Mouse (Mus musculus): ENCODE measurements around the gene Gpalpp1.
A peak's percentile ranks its signal among the peaks of the same experiment; 100 is the strongest.

Gene Gpalpp1

DNA sequence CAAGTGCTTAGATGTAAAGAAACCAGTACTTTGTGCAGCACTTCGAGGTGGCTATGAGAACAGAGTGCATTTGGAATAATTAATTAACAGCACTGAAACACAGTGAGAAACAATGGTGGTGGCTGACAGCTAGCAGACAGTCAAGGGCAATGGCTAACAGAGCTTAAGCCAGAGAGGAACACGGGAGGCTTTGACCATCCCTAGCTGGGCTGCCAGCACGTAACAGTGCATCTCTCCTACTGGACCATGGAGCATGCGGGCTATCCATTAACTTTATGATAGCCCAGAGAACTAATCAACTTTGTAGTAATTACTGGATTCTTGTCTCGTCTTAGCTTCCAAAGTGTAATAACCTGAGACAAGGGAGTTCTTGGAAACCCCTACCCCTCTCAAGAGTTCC lies 12.7 kb downstream of the Gpalpp1 start:
- no peak for DNase-seq

DNA sequence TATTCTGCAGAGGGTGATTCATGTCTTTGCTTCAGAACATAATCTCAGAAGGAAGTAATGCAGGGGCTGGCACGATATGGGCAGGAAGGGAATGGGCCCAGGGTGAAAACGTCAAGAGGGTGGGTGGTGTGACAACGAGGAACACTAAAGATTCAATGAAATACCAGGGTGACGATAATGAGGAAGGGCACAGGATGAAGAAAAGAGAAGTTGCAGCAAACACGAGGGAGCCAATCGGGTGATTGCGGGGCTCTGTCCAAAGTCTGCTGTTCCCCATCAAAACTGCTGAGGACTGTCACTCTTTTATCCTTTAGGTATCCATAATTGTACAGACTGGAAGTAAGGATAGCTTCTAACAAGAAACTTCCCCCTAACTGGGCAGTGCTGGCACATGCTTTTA lies 13.3 kb downstream of the Gpalpp1 start:
- DNase-seq = no peak

DNA sequence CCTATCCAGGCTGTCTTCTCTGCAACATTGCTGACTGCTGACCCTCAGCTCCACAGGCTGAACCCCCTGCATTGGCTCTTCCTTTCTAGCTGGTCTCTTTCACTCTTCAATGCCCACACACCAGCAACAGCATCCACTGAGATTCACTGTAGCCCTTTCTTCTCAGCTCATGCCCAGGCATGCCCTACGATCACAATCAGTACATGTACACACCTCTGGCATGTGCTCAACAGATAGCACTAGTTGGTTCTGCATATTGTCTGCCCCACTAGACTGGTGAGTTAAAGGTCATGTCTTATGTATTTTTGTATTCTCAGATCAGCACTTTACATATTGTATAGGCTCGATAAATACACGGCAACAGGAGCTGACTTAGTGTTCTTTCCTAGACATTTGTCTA lies 26.4 kb downstream of the Gpalpp1 start:
- DNase-seq = no peak

DNA sequence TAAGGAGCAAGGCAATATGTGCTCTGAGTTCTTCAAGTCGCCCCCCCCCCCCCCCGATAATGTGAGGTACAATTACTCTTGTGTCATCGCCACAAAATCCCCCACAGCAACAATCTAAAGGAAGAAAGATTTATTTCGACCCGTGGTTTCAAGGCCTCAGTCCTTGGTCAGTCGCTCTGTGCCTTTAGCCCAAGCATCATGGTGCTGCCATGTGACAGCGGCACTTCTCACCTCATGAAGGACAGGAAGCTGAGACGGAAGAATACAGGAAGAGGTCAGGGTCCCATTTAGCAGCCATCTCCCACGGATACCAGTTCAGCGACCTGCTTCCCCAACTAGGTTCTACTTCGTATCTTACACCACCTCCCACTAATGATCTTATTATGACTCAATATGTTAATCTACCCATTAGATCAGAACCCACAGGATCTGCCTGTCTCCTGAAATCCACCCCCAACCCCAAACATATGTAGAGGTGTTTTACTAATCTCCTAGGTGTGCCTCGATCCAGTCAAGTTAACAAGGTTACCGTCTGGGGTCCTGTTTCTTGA lies 28.4 kb downstream of the Gpalpp1 start:
- DNase-seq = no peak

- no peak for DNase-seq
Measured at GRCm38 (mm10) chr14:76081451-76081850, 29.1 kb downstream of the Gpalpp1 start.

- peak in 1 of 2 experiments; percentile 17 for DNase-seq
Measured at GRCm38 (mm10) chr14:76077088-76077491, 33.5 kb downstream of the Gpalpp1 start.

DNA sequence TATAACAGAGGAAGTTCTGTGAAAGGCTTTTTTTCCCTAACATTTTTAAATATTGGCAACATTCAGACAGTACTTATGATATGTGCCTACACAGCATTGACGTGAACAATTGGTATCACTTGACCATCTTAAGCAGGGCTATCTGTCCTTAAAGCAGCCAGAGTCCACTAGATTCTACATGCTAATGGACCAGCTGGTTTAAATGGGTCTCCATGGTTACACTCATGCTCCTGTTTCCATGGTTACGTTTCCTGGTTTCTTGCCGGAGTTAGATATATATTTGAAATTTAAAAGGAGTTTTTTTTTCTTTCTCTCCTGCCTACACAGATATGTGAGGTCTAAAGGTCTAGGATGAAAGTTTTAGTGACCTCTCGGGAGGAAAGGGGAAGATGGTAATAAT lies 34.0 kb downstream of the Gpalpp1 start:
- no peak for DNase-seq

DNA sequence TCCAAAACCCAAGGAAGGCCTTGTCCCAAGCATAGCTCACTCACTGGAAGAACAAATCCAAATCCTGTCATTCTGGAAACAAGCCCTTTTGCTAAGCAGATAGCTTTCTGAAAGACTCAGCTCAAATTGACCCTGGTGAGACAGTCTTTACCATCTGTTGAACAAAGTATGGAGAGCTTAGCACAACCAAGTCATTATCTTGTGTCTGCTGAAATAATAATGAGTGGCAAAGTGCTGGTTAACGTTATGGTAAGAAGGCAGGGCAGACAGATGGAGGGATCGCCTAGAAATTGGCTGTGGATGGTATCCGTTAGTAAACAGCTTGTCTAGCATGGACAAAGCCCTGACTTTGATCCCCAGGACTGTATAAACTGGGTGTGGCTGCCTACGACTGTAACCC lies 34.8 kb downstream of the Gpalpp1 start:
- no peak for DNase-seq

DNA sequence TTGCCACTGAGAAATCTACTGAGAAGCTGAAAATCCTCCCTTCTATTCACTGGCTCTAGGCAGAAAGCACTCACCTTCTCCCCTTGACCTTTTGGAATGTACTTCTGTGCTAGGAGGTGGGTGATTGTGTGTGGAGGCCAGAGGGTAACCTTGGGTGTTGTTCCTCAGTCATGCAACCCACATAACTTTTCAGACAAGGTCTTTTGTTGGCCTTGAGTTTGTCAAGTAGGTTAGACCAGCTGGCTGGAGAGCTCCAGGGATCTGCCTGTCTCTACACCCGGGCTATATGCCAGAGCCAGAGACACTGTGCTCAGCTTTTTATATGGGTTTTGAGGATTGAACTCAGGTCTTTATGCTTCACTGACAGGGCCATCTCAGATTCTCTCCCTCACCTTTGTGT lies 36.4 kb downstream of the Gpalpp1 start:
- no peak for DNase-seq

GRCm38 (mm10) chr14:76072626-76073025 lies 37.9 kb downstream of the Gpalpp1 start:
- no peak for DNase-seq

DNA sequence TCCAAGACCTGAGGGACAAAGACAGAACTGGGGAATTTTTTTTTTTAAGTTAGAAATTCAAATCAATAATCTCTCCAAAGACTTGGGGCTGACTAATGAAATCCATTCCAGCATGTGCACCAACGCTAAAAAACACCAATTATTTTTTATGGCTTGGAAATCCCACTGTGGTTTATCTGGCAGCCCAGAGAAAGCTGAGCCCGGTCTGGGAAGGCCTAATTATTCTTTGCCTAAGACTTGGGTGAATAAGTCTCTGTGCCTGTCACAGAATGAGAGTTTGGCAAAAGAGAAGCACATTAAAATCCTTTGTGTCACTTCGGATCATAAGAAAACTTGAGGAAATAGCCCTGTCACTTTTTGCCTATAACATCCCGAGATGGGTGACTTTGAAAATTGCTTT lies 41.3 kb downstream of the Gpalpp1 start:
- no peak for DNase-seq

- DNase-seq = no peak
Measured at GRCm38 (mm10) chr14:76068296-76068695, 42.3 kb downstream of the Gpalpp1 start.

- DNase-seq = no peak
Measured at GRCm38 (mm10) chr14:76067237-76067636, 43.3 kb downstream of the Gpalpp1 start.

DNA sequence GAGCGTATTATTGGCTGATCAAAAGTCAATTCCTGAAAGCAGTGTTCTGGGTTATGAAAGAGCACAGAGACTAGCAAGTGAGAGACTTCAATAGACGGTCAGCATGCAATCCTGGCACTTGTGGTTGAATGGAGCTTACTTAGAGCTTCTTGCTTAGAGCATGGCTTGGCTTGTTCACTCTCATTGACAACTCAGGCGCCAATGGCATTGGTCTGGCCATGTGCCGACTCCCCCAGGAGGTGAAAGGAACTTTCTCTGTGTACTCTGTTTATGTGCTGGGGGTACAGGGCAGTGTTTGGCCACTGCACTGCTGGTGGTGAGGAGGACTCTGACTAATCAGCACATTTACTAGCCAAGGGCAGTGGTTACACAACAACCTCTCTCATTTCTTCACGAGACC lies 51.1 kb downstream of the Gpalpp1 start:
- no peak for DNase-seq

- DNase-seq = no peak
Measured at GRCm38 (mm10) chr14:76053726-76054125, 56.8 kb downstream of the Gpalpp1 start.

- no peak for DNase-seq
Measured at GRCm38 (mm10) chr14:76051966-76052365, 58.6 kb downstream of the Gpalpp1 start.

DNA sequence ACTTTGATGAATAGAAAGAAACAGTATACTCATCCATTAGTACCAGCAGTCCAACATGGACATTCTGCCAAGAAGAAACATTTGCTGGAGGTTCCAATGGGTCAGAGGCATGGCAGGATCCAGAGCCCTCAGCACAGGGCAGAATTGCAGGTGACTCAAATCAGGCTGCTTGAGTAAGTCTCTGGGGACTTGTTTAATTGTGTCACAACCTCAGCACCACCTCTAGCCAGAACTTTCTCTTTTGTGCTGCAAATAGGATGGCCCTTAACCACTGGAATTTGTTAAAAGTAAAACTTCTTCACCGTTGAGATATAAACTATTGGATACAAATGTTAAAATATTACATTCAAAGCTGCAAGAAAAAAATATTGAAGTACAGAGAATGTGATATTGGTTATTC lies 64.8 kb downstream of the Gpalpp1 start:
- DNase-seq = no peak

DNA sequence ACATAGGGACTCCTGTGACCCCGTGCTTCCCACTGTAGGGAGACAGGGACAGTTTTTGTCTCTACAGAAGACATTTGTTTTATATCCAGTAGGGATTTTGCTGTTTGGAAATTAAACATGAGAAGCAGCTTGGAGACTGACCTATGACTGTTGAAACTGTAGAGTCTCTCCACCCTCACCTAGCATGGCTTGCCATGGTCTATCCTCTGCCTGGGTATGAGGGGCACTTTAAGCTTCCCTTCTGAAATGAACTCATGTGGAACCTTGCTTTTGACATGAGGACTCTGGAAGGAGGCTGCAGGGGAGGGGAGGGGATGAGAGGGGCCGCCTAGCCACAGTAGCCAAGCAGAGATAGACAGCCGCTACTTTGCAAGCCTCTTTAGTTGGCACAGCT lies 66.4 kb downstream of the Gpalpp1 start:
- DNase-seq = no peak

DNA sequence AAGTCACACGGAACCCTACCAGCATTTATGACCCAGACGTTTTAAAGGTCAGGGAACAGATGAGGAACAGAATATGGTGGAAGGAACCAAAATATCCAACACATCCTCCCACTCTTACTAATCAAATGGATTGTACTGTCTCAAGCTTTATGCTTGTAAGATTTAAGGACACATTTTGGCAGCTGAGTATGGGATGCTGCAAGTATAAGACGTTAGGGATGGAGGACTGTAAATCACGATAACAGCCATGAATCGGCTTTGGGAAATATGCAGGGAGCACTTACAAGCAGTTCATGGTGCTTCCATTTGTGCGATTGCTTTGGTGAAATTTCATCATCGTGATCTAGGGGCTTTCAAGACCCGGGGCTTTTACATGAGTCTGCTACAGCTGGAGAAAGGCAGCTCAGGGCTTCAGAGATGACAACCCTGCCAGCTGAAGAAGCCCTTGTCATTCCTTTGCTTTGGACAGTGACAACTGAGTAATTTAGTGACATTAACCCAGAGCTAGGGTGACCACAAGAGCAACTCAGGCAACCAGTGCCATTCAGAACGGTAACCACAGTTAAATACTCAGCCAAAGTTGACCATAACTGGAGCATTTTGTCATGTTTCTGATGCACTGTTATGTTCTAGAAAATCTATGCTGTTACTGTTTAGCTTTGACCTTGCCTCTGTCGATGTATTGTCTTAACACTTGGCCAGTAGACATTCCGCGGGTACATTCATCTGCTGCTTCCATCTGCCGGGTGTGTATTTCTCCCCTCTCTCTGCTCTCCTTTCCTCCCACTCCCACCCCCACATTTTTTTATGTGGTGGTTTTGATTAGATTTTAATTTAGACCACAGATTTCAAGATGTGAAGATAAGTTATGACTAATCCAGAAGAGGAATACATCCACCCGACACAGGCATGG lies 67.1 kb downstream of the Gpalpp1 start:
- DNase-seq = no peak

Measured in lung, adult 18-20 months (tissue).